ENCODE assay signal across 12 mouse cellular contexts in genomic region chr15:10688686-10689085, GRCm38 (mm10).
"Had no signal": no experiment of that assay in that cellular context is flagged by ENCODE, and none has a peak within 500 bp of the region (broad histone marks: within the 10 kb centered on the region; RNA-seq: fewer than 3 reads in every experiment).

No protein-coding gene starts in this region.

- H3K27ac ChIP-seq: liver, embryonic 14.5 days; midbrain, embryonic 13.5 days; stomach, postnatal 0 days had no signal

- H3K9me3 ChIP-seq: midbrain, embryonic 13.5 days had no signal

- ATAC-seq: lung, postnatal 0 days; midbrain, embryonic 13.5 days had no signal

- DNase-seq: kidney, adult 11 months; kidney, postnatal 10 days; left cerebral cortex, postnatal 4 days; liver; lung, adult 2 months; lung, postnatal 36 days; right cerebral cortex, postnatal 14 days; thymus, postnatal 36 days had no signal

- H3K9ac ChIP-seq: liver, embryonic 14.5 days; midbrain, embryonic 13.5 days had no signal

- H3K27me3 ChIP-seq: midbrain, embryonic 13.5 days had no signal

- H3K4me3 ChIP-seq: midbrain, embryonic 13.5 days had no signal

- H3K4me2 ChIP-seq: midbrain, embryonic 13.5 days had no signal
